Mouse (Mus musculus) brain, adult 2 months (tissue): ENCODE measurements around the gene Vnn3.

ENCODE experiments used
- DNase-seq: peaks from one replicate; pipeline ENCODE4 v3.0.0; 2011; ENCODE audit warnings: low read depth, low spot score

Vnn3 gene

GRCm38 (mm10) chr10:23851228-23851912, at the start of gene Vnn3:
Gene Vnn3 (plus strand): TSS chr10:23851462.
- DNase-seq, result peak; percentile 7

GRCm38 (mm10) chr10:23802911-23803310, 48.4 kb upstream of the Vnn3 start:
- peak; percentile 41 for DNase-seq

GRCm38 (mm10) chr10:23804665-23805064, 46.6 kb upstream of the Vnn3 start:
- no peak for DNase-seq

GRCm38 (mm10) chr10:23806201-23806600, 45.1 kb upstream of the Vnn3 start:
- DNase-seq, result no peak

DNA sequence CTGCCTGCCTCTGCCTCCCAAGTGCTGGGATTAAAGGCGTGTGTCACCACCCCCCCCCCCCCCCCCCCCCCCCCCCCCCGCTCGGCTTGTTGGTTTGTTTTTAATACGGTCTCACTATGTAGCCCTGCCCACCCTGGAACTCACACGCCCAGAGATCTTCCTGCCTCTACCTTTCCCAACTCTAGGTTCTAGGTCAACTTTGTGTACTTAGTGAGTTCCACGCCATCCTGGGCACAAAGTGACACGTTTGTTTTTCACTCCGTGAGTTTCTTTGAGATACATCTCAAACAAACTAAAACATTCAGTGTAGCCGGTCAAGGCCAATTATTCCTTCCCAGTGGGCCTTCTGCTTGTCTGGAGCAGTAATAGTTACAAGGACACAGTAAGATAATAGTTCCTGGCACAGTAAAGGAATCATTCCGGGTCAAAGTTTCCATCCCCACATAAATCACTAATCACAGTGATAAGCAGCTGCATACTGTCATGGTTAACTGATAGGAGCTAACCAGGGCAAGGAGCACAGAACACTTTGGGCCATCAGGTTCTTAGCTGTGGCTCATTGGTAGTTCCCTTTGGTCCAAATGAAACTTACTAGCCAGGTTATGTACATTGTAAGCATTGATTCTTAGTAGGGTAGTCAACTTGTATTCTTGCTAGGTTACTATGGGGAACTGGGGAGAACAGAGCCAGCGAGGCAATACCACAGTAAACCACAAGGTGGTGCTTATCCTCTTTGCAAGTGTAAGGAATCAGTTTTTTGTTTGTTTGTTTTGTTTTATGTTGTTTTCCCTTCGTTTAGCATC, 39.4 kb upstream of the Vnn3 start:
- DNase-seq, result peak; percentile 90

DNA sequence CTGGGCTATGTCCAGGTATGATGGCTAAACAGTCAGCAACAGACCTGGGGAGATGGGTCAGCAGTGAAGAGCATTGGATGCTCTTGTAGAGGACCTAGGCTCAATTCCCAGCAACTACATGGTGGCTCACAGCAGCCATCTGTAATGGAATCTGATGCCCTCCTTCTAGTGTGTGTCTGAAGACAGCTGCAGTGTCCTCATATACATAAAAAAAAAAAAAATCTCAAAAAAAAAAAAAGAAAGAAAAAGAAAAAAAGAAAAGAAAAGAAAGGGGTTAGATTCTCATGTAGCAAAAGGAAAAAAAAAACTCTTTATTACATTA, 38.9 kb upstream of the Vnn3 start:
- no peak for DNase-seq

DNA sequence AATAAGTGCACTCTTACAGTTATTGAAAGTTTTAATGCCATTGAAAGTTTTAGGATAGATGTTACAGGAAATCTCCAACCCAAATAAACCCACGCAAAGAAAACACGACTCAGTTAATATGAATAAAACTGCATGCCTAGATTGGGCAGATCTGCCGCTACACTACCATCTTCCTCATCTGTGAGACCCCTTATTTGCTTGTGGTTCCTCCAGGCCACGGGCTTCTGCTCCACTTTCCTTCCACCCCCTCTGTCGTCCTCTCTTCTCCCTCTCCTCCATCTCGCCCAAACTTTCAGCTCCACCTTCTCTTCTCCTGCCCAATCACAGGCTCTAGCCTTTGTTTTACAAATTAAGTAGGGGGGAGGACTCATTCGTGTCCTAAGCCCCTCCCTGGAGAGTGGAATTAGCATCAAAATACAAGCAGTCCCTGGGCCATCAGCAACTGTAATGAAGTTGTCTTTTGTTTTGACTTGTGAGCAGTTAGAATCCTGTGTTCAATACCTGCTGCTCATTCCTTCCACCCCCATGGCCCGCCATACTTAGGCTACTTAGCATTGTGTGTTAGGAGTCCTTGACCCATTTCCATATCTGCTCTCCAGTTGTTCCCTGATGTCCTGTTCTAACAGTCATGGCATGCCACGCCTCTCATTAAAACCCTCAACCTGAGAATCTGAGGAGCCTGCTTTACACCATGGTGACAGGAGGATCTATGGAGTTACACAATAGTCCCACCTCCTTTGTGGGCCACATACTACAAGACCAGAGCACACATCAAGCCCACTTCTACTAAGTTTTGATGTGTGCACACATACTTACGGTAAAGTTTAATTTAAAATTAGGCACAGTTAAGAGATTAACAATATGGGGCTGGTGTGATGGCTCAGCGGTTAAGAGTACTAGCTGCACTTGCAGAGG, 38.2 kb upstream of the Vnn3 start:
- DNase-seq, result no peak

GRCm38 (mm10) chr10:23815168-23815567, 36.1 kb upstream of the Vnn3 start:
- peak; percentile 79 for DNase-seq

DNA sequence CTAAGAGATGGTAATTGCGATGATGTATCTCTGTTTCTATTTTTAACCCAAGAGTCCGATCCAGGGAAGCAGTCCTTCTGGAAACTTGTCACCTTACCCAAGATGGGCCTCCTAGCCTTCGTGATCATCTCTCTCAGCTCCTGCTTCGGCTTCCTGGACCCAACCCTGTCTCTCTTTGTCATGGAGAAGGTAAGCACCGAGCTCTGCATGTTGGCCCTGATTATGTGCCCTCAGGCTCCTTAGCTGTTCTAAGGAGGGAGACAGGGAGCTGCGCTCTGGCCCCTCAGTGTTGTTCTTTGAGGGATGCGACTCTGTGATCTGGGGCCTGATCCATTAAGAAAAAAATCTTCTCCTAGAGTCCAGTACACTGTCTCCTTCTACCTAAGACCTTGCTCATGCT, 35.0 kb upstream of the Vnn3 start:
- no peak for DNase-seq

DNA sequence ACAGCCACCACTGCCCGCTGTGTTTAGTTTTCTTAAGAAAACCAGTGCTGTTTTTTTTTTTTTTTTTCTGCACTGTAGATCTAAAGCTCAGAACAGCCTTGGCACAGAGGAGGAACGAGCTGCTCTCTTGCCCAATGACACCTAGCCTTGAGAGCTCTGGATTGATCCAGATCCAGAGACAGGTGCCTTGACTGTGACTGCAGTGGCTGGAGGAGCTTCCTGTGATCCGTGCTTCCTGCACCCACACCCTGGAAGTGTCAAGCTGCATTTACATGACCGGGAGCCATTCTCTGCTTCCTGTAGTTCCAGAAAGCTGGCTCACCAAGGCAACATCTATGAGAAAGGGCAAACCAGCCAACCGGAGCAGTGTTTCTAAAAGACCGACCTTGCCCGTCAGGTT, 24.7 kb upstream of the Vnn3 start:
- DNase-seq, result no peak

DNA sequence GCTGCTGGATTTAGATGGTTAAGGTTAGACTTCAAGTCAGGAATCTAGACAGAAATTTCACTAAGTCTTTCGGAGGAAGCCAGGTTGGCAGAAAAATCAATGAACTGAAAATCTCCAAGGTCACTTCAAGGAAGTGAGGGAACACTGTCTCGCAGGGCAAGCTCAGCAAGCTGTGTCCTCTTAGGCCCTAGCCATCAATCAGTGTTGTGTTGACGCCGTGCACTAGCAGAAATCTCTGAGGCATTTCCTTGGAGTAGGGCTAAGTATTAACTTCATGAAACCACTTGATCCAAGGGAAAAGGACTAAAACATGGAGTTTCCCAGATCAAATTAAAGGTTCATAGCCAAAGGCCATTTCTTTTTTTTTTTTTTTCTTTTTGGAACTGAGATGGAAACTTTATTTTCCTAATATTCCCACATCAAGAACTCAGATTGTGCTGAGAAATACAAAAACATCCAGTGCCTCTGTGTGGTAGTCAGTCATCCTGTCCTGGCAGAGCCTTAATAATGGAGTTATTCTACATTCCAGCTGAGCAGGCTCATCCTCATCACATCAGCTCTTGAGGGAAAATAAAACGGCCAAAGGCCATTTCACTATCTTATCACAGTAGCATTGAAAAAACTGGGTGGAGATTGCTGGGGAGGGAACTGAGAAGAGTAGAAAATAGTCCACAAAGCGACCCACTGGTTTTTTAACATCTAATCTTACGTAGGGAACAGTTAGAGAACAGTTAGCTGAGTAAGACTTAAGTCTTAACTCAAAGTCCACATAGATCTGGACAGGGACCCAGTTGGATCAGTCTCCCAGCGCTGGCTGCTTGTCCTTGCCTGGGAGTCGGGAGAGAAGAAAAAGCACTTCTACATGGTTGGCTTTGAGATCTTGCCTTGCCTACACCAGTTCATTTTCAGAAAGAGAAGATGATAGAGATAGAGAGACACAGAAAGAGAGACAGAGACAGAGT, 15.0 kb upstream of the Vnn3 start:
- DNase-seq, result no peak

- DNase-seq, result no peak
Measured at GRCm38 (mm10) chr10:23837115-23837514, 14.1 kb upstream of the Vnn3 start.

GRCm38 (mm10) chr10:23838910-23839309, 12.4 kb upstream of the Vnn3 start:
- DNase-seq, result no peak

DNA sequence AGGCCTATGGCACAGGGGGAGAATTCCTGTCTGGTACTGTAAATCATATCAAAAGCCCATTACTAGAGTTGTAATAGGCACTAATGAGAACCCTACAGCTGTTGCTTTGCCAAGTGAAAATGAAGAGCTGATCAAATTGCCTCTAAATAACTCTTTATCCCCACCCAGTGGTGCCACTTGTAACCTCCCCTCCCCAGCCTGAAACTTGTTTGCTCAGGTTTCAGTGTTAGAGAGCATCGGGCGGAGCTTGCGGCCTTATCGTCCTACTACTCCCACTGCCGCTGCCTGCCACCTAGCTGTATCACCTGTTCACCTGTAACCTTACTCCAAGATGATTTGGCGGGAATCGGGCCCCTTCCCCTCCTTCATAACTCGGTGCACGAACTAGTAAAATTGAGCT, 11.9 kb upstream of the Vnn3 start:
- DNase-seq, result no peak

DNA sequence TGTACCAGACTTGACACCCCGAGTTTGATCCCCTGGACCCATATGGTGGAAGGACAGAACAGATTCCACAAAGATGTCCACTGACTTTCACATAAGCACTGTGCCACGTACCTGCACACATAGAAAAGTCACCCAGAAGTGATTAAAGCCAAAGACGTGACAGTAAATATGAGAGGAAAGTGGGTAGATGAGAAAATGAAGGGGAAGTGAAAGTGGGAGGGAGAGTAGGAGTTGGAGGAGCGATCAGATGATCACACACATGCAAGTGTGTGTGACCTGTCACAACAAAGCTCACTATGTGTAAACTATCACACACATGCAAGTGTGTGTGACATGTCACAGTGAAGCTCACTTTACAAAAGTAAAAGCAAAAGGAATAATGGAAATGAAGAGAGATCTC, 10.8 kb upstream of the Vnn3 start:
- DNase-seq, result no peak

- no peak for DNase-seq
Measured at GRCm38 (mm10) chr10:23852096-23852495, 834 bp downstream of the Vnn3 start.

GRCm38 (mm10) chr10:23864362-23865312, 13.4 kb downstream of the Vnn3 start:
- DNase-seq, result no peak

DNA sequence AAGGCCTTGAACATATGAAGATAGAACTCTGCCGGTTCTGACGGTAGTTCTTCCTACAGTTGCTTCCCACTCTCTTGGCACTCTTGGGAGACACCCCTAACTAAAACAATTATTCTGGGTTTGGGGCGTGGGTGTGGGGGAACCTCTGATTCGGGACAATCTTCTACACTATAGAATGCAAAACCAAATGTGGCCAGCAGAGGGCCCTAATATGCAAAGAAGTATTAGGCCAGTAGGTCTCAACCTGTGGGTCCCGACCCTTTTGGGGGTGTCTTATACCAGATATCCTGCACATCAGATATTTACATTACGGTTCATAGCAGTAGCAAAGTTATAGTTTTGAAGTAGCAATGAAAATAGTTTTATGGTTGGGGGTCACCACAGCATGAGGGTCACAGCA, 29.4 kb downstream of the Vnn3 start:
- DNase-seq, result peak; percentile 3

DNA sequence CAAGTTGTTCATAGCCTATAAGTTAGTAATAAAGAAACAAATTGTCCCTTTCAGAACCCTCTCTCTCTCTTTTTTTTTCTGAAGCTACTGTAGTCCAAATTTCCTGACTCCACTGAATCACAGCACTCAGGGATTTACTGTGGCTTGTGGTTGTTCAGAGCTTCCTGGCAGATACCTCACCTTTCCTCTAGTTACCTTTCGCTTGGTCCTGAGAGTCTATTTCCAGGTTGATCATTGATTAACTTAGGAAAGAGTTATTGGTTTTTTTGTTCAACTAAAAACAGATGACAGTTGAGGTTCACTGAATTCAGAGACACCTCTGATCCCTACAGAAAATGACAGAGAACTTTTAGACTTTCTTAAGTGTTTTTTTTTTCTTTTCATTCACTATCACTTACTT, 33.6 kb downstream of the Vnn3 start:
- DNase-seq, result no peak

GRCm38 (mm10) chr10:23886060-23886459, 34.8 kb downstream of the Vnn3 start:
- no peak for DNase-seq
